Mouse (Mus musculus) liver, postnatal 0 days (tissue): Measurements from ENCODE around the gene Mgst3.

Experiments
- CTCF ChIP-seq: sonication (generic); IDR thresholded peaks from 2 replicates; pipeline ENCODE4 v1.5.1; 2016; ENCODE audit warnings: antibody characterized with exemption, low read depth
- EP300 ChIP-seq: IDR thresholded peaks from 2 replicates; pipeline ENCODE4 v1.6.1; 2016; ENCODE audit warnings: antibody characterized with exemption, low read depth, mild to moderate bottlenecking

GRCm38 (mm10) chr1:167357387-167357786, 36.3 kb downstream of the Mgst3 start:
- TF ChIP-seq CTCF = no peak
- no peak for TF ChIP-seq EP300
